Mouse (Mus musculus) MEL (cell line): ENCODE results near the gene Atxn3. TPM values are rescaled to one million over a fixed set of nuclear protein-coding genes. Genes with fewer than 3 reads are reported as not detected.

Experiments
- DNase-seq: peaks from one replicate; pipeline ENCODE4 v3.0.0; 2011; ENCODE audit warnings: low read depth, low spot score
- H3K27ac ChIP-seq: 2 replicates; pipeline ENCODE4 v1.5.1; 2012; ENCODE audit warnings: low read depth, mild to moderate bottlenecking, control low read depth, low read length, moderate library complexity; ENCODE audit not compliant: control insufficient read depth
- H3K27me3 ChIP-seq, 2 experiments: fragments of 150-350 bp in 1 of 2; sonication (generic) in 1 of 2; 2 replicates each; pipeline ENCODE4 v1.6.1; 2012; ENCODE audit warnings: low read length in 2 of 2, mild to moderate bottlenecking in 2 of 2, improper control_type of control experiment in 1 of 2, moderate library complexity in 1 of 2; ENCODE audit not compliant: insufficient read depth in 2 of 2, control insufficient read depth in 1 of 2
- H3K36me3 ChIP-seq, 2 experiments: 2 replicates each; pipeline ENCODE4 v1.6.1; 2012 to 2014; ENCODE audit warnings: low read length in 2 of 2, improper control_type of control experiment in 1 of 2, inconsistent platforms in 1 of 2, mild to moderate bottlenecking in 1 of 2; ENCODE audit not compliant: insufficient read depth in 2 of 2, control insufficient read depth in 1 of 2
- H3K4me1 ChIP-seq, 2 experiments: fragments of 150-350 bp in 1 of 2; sonication (generic) in 1 of 2; 2 replicates each; pipeline ENCODE4 v1.6.1; 2012; ENCODE audit warnings: low read length in 2 of 2, improper control_type of control experiment in 1 of 2, mild to moderate bottlenecking in 1 of 2; ENCODE audit not compliant: insufficient read depth in 2 of 2, control insufficient read depth in 1 of 2
- H3K4me3 ChIP-seq, 2 experiments: fragments of 150-350 bp in 1 of 2; sonication (generic) in 1 of 2; 2 replicates each; pipeline ENCODE4 v1.5.1; 2012; ENCODE audit warnings: low read depth in 2 of 2, low read length in 2 of 2, mild to moderate bottlenecking in 2 of 2, moderate library complexity in 2 of 2, control low read depth in 1 of 2, improper control_type of control experiment in 1 of 2; ENCODE audit not compliant: control insufficient read depth in 1 of 2, insufficient read depth in 1 of 2
- H3K79me2 ChIP-seq: 2 replicates; pipeline ENCODE4 v1.6.1; 2012; ENCODE audit warnings: mild to moderate bottlenecking, low read length, moderate library complexity; ENCODE audit not compliant: control insufficient read depth, poor library complexity, insufficient read depth
- H3K9ac ChIP-seq: 2 replicates; pipeline ENCODE4 v1.6.1; 2012; ENCODE audit warnings: low read depth, mild to moderate bottlenecking, control low read depth, low read length, moderate library complexity; ENCODE audit not compliant: control insufficient read depth, poor library complexity, severe bottlenecking
- H3K9me3 ChIP-seq: fragments of 150-350 bp; sonication (generic); replicated peaks from 2 replicates; pipeline ENCODE4 v1.6.1; 2012; ENCODE audit warnings: mild to moderate bottlenecking, low read length, improper control_type of control experiment, moderate library complexity; ENCODE audit not compliant: insufficient read depth
- BHLHE40 ChIP-seq: IDR thresholded peaks from 2 replicates; pipeline ENCODE4 v1.6.1; 2012; ENCODE audit warnings: low read depth, mild to moderate bottlenecking, inconsistent platforms, low read length, improper control_type of control experiment, borderline replicate concordance
- CHD2 ChIP-seq: IDR thresholded peaks from 2 replicates; pipeline ENCODE4 v1.6.1; 2011; ENCODE audit warnings: low read length, improper control_type of control experiment
- ELF1 ChIP-seq: IDR thresholded peaks from 2 replicates; pipeline ENCODE4 v1.6.1; 2014; ENCODE audit warnings: low read depth, mild to moderate bottlenecking, inconsistent platforms, low read length, improper control_type of control experiment, moderate library complexity
- EP300 ChIP-seq, 2 experiments: IDR thresholded peaks; 2 replicates each; pipeline ENCODE4 v1.6.1; 2011; ENCODE audit warnings: improper control_type of control experiment in 2 of 2, low read length in 2 of 2, low read depth in 1 of 2, mild to moderate bottlenecking in 1 of 2
- ETS1 ChIP-seq: IDR thresholded peaks from 2 replicates; pipeline ENCODE4 v1.6.1; 2012; ENCODE audit warnings: low read depth, mild to moderate bottlenecking, inconsistent platforms, low read length, improper control_type of control experiment, moderate library complexity
- GABPA ChIP-seq: IDR thresholded peaks from 2 replicates; pipeline ENCODE4 v1.6.1; 2012; ENCODE audit warnings: low read depth, mild to moderate bottlenecking, inconsistent platforms, low read length, improper control_type of control experiment, moderate library complexity
- GATA1 ChIP-seq: IDR thresholded peaks from 2 replicates; pipeline ENCODE4 v1.6.1; 2011; ENCODE audit warnings: low read depth, low read length, improper control_type of control experiment
- HCFC1 ChIP-seq: IDR thresholded peaks from 2 replicates; pipeline ENCODE4 v1.6.1; 2012; ENCODE audit warnings: low read depth, mild to moderate bottlenecking, inconsistent platforms, low read length, improper control_type of control experiment, moderate library complexity
- JUND ChIP-seq: IDR thresholded peaks from 2 replicates; pipeline ENCODE4 v1.6.1; 2011; ENCODE audit warnings: low read depth, mild to moderate bottlenecking, improper control_type of control experiment, low read length
- MAX ChIP-seq: IDR thresholded peaks from 2 replicates; pipeline ENCODE4 v1.6.1; 2011; ENCODE audit warnings: low read length, improper control_type of control experiment
- MAZ ChIP-seq: IDR thresholded peaks from 2 replicates; pipeline ENCODE4 v1.6.1; 2012; ENCODE audit warnings: low read depth, mild to moderate bottlenecking, inconsistent platforms, low read length, improper control_type of control experiment
- MEF2A ChIP-seq: IDR thresholded peaks from 2 replicates; pipeline ENCODE4 v1.6.1; 2014; ENCODE audit warnings: low read depth, mild to moderate bottlenecking, inconsistent platforms, low read length, improper control_type of control experiment; ENCODE audit not compliant: poor library complexity, insufficient replicate concordance, severe bottlenecking; ENCODE audit errors: extremely low read depth
- MYB ChIP-seq: IDR thresholded peaks from 2 replicates; pipeline ENCODE4 v1.6.1; 2011; ENCODE audit warnings: mild to moderate bottlenecking, low read depth, low read length, improper control_type of control experiment
- MYC ChIP-seq: IDR thresholded peaks from 2 replicates; pipeline ENCODE4 v1.6.1; 2011; ENCODE audit warnings: low read depth, mild to moderate bottlenecking, low read length, improper control_type of control experiment, moderate library complexity
- NELFE ChIP-seq: IDR thresholded peaks from 2 replicates; pipeline ENCODE4 v1.6.1; 2011; ENCODE audit warnings: low read depth, low read length, improper control_type of control experiment
- NRF1 ChIP-seq: IDR thresholded peaks from 2 replicates; pipeline ENCODE4 v1.6.1; 2014; ENCODE audit warnings: low read depth, mild to moderate bottlenecking, inconsistent platforms, low read length, improper control_type of control experiment, moderate library complexity; ENCODE audit not compliant: poor library complexity, insufficient read depth, severe bottlenecking
- POLR2A ChIP-seq, 2 experiments: IDR thresholded peaks; 2 replicates each; pipeline ENCODE4 v1.6.1; 2011 to 2012; ENCODE audit warnings: low read length in 2 of 2, mild to moderate bottlenecking in 2 of 2, control low read depth in 1 of 2, improper control_type of control experiment in 1 of 2, low read depth in 1 of 2, moderate library complexity in 1 of 2; ENCODE audit not compliant: control insufficient read depth in 1 of 2, insufficient read depth in 1 of 2, poor library complexity in 1 of 2
- POLR2AphosphoS2 ChIP-seq: IDR thresholded peaks from 2 replicates; pipeline ENCODE4 v1.6.1; 2011; ENCODE audit warnings: low read length, improper control_type of control experiment
- POLR2AphosphoS5 ChIP-seq: IDR thresholded peaks from 2 replicates; pipeline ENCODE4 v1.6.1; 2012; ENCODE audit warnings: low read depth, borderline replicate concordance, mild to moderate bottlenecking, inconsistent platforms, low read length, moderate library complexity, mixed read lengths
- RAD21 ChIP-seq: IDR thresholded peaks from 2 replicates; pipeline ENCODE4 v1.6.1; 2011; ENCODE audit warnings: mild to moderate bottlenecking, low read depth, low read length, improper control_type of control experiment
- SMC3 ChIP-seq: IDR thresholded peaks from 2 replicates; pipeline ENCODE4 v1.6.1; 2011; ENCODE audit warnings: low read depth, low read length, improper control_type of control experiment
- TAL1 ChIP-seq: IDR thresholded peaks from 2 replicates; pipeline ENCODE4 v1.6.1; 2012; ENCODE audit warnings: mild to moderate bottlenecking, inconsistent platforms, low read length, moderate library complexity, mixed read lengths
- TBP ChIP-seq: IDR thresholded peaks from 2 replicates; pipeline ENCODE4 v1.8.0; 2011; ENCODE audit warnings: low read depth, low read length, improper control_type of control experiment
- TCF12 ChIP-seq: IDR thresholded peaks from 2 replicates; pipeline ENCODE4 v1.6.1; 2014; ENCODE audit warnings: low read depth, mild to moderate bottlenecking, inconsistent platforms, low read length, improper control_type of control experiment, moderate library complexity
- UBTF ChIP-seq: IDR thresholded peaks from 2 replicates; pipeline ENCODE4 v1.6.1; 2012; ENCODE audit warnings: low read depth, mild to moderate bottlenecking, inconsistent platforms, low read length, improper control_type of control experiment, moderate library complexity, borderline replicate concordance; ENCODE audit not compliant: insufficient read depth
- USF2 ChIP-seq, 2 experiments: IDR thresholded peaks; 2 replicates each; pipeline ENCODE4 v1.6.1; 2011 to 2012; ENCODE audit warnings: improper control_type of control experiment in 2 of 2, low read length in 2 of 2, borderline replicate concordance in 1 of 2, inconsistent platforms in 1 of 2, low read depth in 1 of 2, mild to moderate bottlenecking in 1 of 2; ENCODE audit not compliant: insufficient read depth in 1 of 2
- ZC3H11A ChIP-seq: IDR thresholded peaks from 2 replicates; pipeline ENCODE4 v1.6.1; 2012; ENCODE audit warnings: low read depth, mild to moderate bottlenecking, inconsistent platforms, low read length, improper control_type of control experiment
- ZKSCAN1 ChIP-seq: IDR thresholded peaks from 2 replicates; pipeline ENCODE4 v1.6.1; 2012; ENCODE audit warnings: low read depth, mild to moderate bottlenecking, inconsistent platforms, low read length, improper control_type of control experiment, moderate library complexity
- ZMIZ1 ChIP-seq: IDR thresholded peaks from 2 replicates; pipeline ENCODE4 v1.6.1; 2012; ENCODE audit warnings: low read depth, mild to moderate bottlenecking, inconsistent platforms, low read length, improper control_type of control experiment, moderate library complexity
- ZNF384 ChIP-seq: IDR thresholded peaks from 2 replicates; pipeline ENCODE4 v1.6.1; 2012; ENCODE audit warnings: low read depth, mild to moderate bottlenecking, inconsistent platforms, low read length, improper control_type of control experiment
- polyA plus RNA-seq, 2 experiments: library from polyadenylated mRNA; stranded (reverse) in 1 of 2; unstranded in 1 of 2; fragments of >175 nt in 1 of 2; fragments of >200 nt in 1 of 2; gene quantifications; 2 replicates each; pipeline versions ENCODE4 v1.2.1 to v1.2.4; 2012; ENCODE audit warnings: low replicate concordance in 2 of 2, low read depth in 1 of 2; ENCODE audit not compliant: insufficient read length in 2 of 2, insufficient read depth in 1 of 2, missing spikeins in 1 of 2
- total RNA-seq: library from RNA; depleted of rRNA; stranded (reverse); fragments of 300-350 nt; gene quantifications from 2 replicates; pipeline ENCODE4 v1.2.3, GENCODE M21; 2012

The Atxn3 gene
- total and polyA plus RNA-seq, 3 experiments = 21.8 to 400 (median 27.8) TPM

DNA sequence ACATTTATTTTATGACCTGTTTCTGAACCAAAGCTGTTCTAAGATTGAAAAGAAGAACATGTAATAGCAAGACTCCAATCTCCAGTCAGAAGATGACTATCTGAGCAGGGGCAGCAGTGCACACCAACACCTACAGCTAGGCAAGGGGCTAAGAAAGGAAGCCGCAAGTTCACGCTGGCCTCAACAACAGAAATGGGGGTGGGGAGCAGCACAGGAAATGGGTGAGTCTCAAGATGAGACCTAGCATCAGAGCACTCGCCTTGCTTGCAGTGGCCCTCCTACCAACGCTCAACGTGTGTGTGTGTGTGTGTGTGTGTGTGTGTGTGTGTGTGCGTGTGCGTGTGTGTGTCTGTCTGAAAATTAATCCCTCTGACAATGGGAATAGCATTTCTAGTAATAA is 60.9 kb downstream of the Atxn3 start:
- Histone ChIP-seq H3K27ac (no peak overlapping the region), H3K79me2 (no peaks in the 10 kb centered on the region), H3K4me3 (no peak overlapping the region), H3K9me3 (no peaks in the 10 kb centered on the region), H3K27me3 (no peaks in the 10 kb centered on the region), H3K36me3 (peaks cover 0 to 37% of the 10 kb centered on the region in 2 experiments; a peak in 2 of 4 replicates), H3K9ac (no peak overlapping the region), H3K4me1 (no peaks in the 10 kb centered on the region)
- TF ChIP-seq RAD21 = no peak
- TF ChIP-seq SMC3 = no peak
- no peak for TF ChIP-seq NRF1
- no peak for TF ChIP-seq POLR2AphosphoS2
- TF ChIP-seq MYC = no peak
- no peak for TF ChIP-seq ZNF384
- no peak for TF ChIP-seq USF2 (IDR thresholded peaks at IDR 0.05; ENCODE audit: borderline replicate concordance in 1 of 2, insufficient read depth in 1 of 2, low read depth in 1 of 2, low read length in 2 of 2)
- no peak for TF ChIP-seq ETS1
- no peak for TF ChIP-seq MEF2A
- no peak for TF ChIP-seq BHLHE40
- TF ChIP-seq NELFE = no peak
- no peak for TF ChIP-seq TBP
- TF ChIP-seq TAL1 = no peak
- TF ChIP-seq ZMIZ1 = no peak
- TF ChIP-seq HCFC1 = no peak
- no peak for TF ChIP-seq GATA1
- TF ChIP-seq POLR2A (IDR thresholded peaks at IDR 0.05; ENCODE audit: control insufficient read depth in 1 of 2, insufficient read depth in 1 of 2, low read depth in 1 of 2, low read length in 2 of 2, poor library complexity in 1 of 2) = no peak
- no peak for DNase-seq

DNA sequence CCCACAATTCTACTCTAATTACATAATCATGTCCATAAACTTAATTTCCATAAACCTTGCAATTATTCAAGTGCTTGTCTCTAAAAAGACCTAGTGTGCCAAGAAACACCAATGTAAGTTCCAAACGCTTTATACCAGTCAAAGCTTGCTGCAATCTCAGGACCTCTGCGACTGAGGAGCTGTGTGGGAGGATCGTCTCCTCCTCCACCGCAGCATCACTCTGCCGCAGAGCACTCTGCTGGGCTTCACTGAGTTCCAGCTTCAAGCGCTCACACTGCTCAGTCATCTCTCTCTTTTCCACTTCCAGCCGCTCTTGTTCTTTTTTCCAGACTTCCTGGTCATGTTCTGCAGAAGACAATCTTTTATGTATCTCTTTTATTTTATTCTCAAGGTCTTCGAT is 64.8 kb downstream of the Atxn3 start:
- Histone ChIP-seq H3K36me3 (peaks cover 0 to 24% of the 10 kb centered on the region in 2 experiments; a peak in 2 of 4 replicates), H3K27ac (no peak overlapping the region), H3K79me2 (no peaks in the 10 kb centered on the region), H3K27me3 (no peaks in the 10 kb centered on the region), H3K4me3 (no peak overlapping the region), H3K9me3 (no peaks in the 10 kb centered on the region), H3K9ac (no peak overlapping the region), H3K4me1 (no peaks in the 10 kb centered on the region)
- TF ChIP-seq BHLHE40 (no peak), ZNF384 (no peak), ELF1 (no peak), UBTF (no peak), USF2 (IDR thresholded peaks at IDR 0.05; ENCODE audit: borderline replicate concordance in 1 of 2, insufficient read depth in 1 of 2, low read depth in 1 of 2, low read length in 2 of 2) (no peak), SMC3 (no peak), ZKSCAN1 (no peak), HCFC1 (no peak), CHD2 (no peak), EP300 (IDR thresholded peaks at IDR 0.05; ENCODE audit: low read depth in 1 of 2, low read length in 2 of 2) (no peak), TBP (no peak), JUND (no peak), MAX (no peak), TCF12 (no peak), GABPA (no peak), NELFE (no peak), POLR2AphosphoS5 (no peak), ZC3H11A (no peak), MYB (no peak), MAZ (no peak)
- DNase-seq = no peak
